Mouse (Mus musculus): ENCODE data around the gene Matk. TPM values are rescaled to one million over a fixed set of nuclear protein-coding genes. Genes with fewer than 3 reads are reported as not detected.

The Matk gene
- polyA plus RNA-seq, 1 experiment from 2014 or later = 0.66 TPM

GRCm38 (mm10) chr10:81266211-81267105 is 13.7 kb downstream of the Matk start, which contains the start of the genes Mrpl54 and Apba3:
Gene Mrpl54 (minus strand): TSS chr10:81266934.
Gene Apba3 (plus strand): TSS chr10:81266960.
- peak; percentile 89 for ATAC-seq
- peak within 1 kb of the TSS; percentile 54 for H3K4me3 ChIP-seq (ENCODE audit: low read depth, low read length)
- H3K27ac ChIP-seq (ENCODE audit: low read depth, low read length) = peak within 1 kb of the TSS; percentile 43; the same call in 1 of the 2 replicates
- peaks cover 39% of the 10 kb centered on the region for H3K36me3 ChIP-seq (ENCODE audit: control insufficient read depth, insufficient read depth)
- H3K4me2 ChIP-seq (replicated peaks; ENCODE audit: low read depth) = peak within 1 kb of the TSS; percentile 65
- H3K27me3 ChIP-seq (replicated peaks; ENCODE audit: control insufficient read depth, insufficient read depth, low read length) = no peaks in the 10 kb centered on the region
- under 1% methylated on average over 48 of the region's 48 CpGs for WGBS
- H3K9ac ChIP-seq (ENCODE audit: low read depth, low read length) = peak within 1 kb of the TSS; percentile 53
- H3K9me3 ChIP-seq (ENCODE audit: control insufficient read depth) = no peaks in the 10 kb centered on the region
- 0 out of 2 replicates have a peak, but pooled peaks cover 4% of the 10 kb centered on the region for H3K4me1 ChIP-seq (replicated peaks; ENCODE audit: control insufficient read depth, insufficient read depth, low read length)
- no peak for TF ChIP-seq CTCF (IDR thresholded peaks at IDR 0.05; ENCODE audit: low read depth)

GRCm38 (mm10) chr10:81268056-81268455 is 15.3 kb downstream of the Matk start:
- Histone ChIP-seq H3K4me3 (ENCODE audit: low read depth, low read length) (peak overlapping the region; percentile 49), H3K4me1 (replicated peaks; ENCODE audit: control insufficient read depth, insufficient read depth, low read length) (0 out of 2 replicates have a peak, but pooled peaks cover 4% of the 10 kb centered on the region), H3K27me3 (replicated peaks; ENCODE audit: control insufficient read depth, insufficient read depth, low read length) (no peaks in the 10 kb centered on the region), H3K27ac (ENCODE audit: low read depth, low read length) (peak overlapping the region; percentile 54), H3K9ac (ENCODE audit: low read depth, low read length) (peak overlapping the region; percentile 59), H3K9me3 (ENCODE audit: control insufficient read depth) (no peaks in the 10 kb centered on the region), H3K36me3 (ENCODE audit: control insufficient read depth, insufficient read depth) (peaks cover 48% of the 10 kb centered on the region), H3K4me2 (replicated peaks; ENCODE audit: low read depth) (peak overlapping the region; percentile 67)
- peak; percentile 47 for ATAC-seq
- TF ChIP-seq CTCF (IDR thresholded peaks at IDR 0.05; ENCODE audit: low read depth) = no peak
- 2% methylated on average over 23 of the region's 23 CpGs for WGBS

- H3K36me3 ChIP-seq (ENCODE audit: control insufficient read depth, insufficient read depth) = peaks cover 48% of the 10 kb centered on the region
- TF ChIP-seq CTCF (IDR thresholded peaks at IDR 0.05; ENCODE audit: low read depth) = no peak
- H3K9me3 ChIP-seq (ENCODE audit: control insufficient read depth) = no peaks in the 10 kb centered on the region
- H3K27me3 ChIP-seq (replicated peaks; ENCODE audit: control insufficient read depth, insufficient read depth, low read length) = no peaks in the 10 kb centered on the region
- 0 out of 2 replicates have a peak, but pooled peaks cover 4% of the 10 kb centered on the region for H3K4me1 ChIP-seq (replicated peaks; ENCODE audit: control insufficient read depth, insufficient read depth, low read length)
- H3K4me2 ChIP-seq (replicated peaks; ENCODE audit: low read depth) = peak overlapping the region; percentile 67
- WGBS = 75% methylated on average over 16 of the region's 16 CpGs
- peak overlapping the region; percentile 49 for H3K4me3 ChIP-seq (ENCODE audit: low read depth, low read length)
- ATAC-seq = no peak
- H3K27ac ChIP-seq (ENCODE audit: low read depth, low read length) = peak overlapping the region; percentile 54
- peak overlapping the region; percentile 59 for H3K9ac ChIP-seq (ENCODE audit: low read depth, low read length)
These were observed 16.1 kb downstream of the Matk start for GRCm38 (mm10) chr10:81268643-81269412.

- 84% methylated on average over 21 of the region's 21 CpGs for WGBS
- Histone ChIP-seq H3K27ac (ENCODE audit: low read depth, low read length) (no peak overlapping the region), H3K4me3 (ENCODE audit: low read depth, low read length) (no peak overlapping the region), H3K36me3 (ENCODE audit: control insufficient read depth, insufficient read depth) (peaks cover 61% of the 10 kb centered on the region), H3K4me1 (replicated peaks; ENCODE audit: control insufficient read depth, insufficient read depth, low read length) (0 out of 2 replicates have a peak, but pooled peaks cover 4% of the 10 kb centered on the region), H3K9me3 (ENCODE audit: control insufficient read depth) (no peaks in the 10 kb centered on the region), H3K4me2 (replicated peaks; ENCODE audit: low read depth) (0 out of 2 replicates have a peak overlapping the region, but pooled peaks have one; percentile 6), H3K9ac (ENCODE audit: low read depth, low read length) (no peak overlapping the region), H3K27me3 (replicated peaks; ENCODE audit: control insufficient read depth, insufficient read depth, low read length) (no peaks in the 10 kb centered on the region)
- TF ChIP-seq CTCF (IDR thresholded peaks at IDR 0.05; ENCODE audit: low read depth) = no peak
- ATAC-seq = no peak
These were observed 19.6 kb downstream of the Matk start for GRCm38 (mm10) chr10:81272356-81272755.

- H3K36me3 ChIP-seq (ENCODE audit: control insufficient read depth, insufficient read depth) = peaks cover 68% of the 10 kb centered on the region
- H3K4me2 ChIP-seq (replicated peaks; ENCODE audit: low read depth) = no peak overlapping the region
- no peak overlapping the region for H3K9ac ChIP-seq (ENCODE audit: low read depth, low read length)
- WGBS = 90% methylated on average over 19 of the region's 19 CpGs
- 0 out of 2 replicates have a peak, but pooled peaks cover 3% of the 10 kb centered on the region for H3K4me1 ChIP-seq (replicated peaks; ENCODE audit: control insufficient read depth, insufficient read depth, low read length)
- no peaks in the 10 kb centered on the region for H3K27me3 ChIP-seq (replicated peaks; ENCODE audit: control insufficient read depth, insufficient read depth, low read length)
- no peak for TF ChIP-seq CTCF (IDR thresholded peaks at IDR 0.05; ENCODE audit: low read depth)
- ATAC-seq = no peak
- H3K9me3 ChIP-seq (ENCODE audit: control insufficient read depth) = no peaks in the 10 kb centered on the region
- peak overlapping the region; percentile 28 for H3K27ac ChIP-seq (ENCODE audit: low read depth, low read length)
- H3K4me3 ChIP-seq (ENCODE audit: low read depth, low read length) = no peak overlapping the region
These were observed 21.1 kb downstream of the Matk start for GRCm38 (mm10) chr10:81273842-81274241.

- 0 out of 2 replicates have a peak, but pooled peaks have one; percentile 20 for TF ChIP-seq CTCF (IDR thresholded peaks at IDR 0.05; ENCODE audit: low read depth)
- Histone ChIP-seq H3K9ac (ENCODE audit: low read depth, low read length) (no peak overlapping the region), H3K27me3 (replicated peaks; ENCODE audit: control insufficient read depth, insufficient read depth, low read length) (no peaks in the 10 kb centered on the region), H3K36me3 (ENCODE audit: control insufficient read depth, insufficient read depth) (peaks cover 67% of the 10 kb centered on the region), H3K4me2 (replicated peaks; ENCODE audit: low read depth) (no peak overlapping the region), H3K4me1 (replicated peaks; ENCODE audit: control insufficient read depth, insufficient read depth, low read length) (no peaks in the 10 kb centered on the region), H3K9me3 (ENCODE audit: control insufficient read depth) (no peaks in the 10 kb centered on the region), H3K4me3 (ENCODE audit: low read depth, low read length) (no peak overlapping the region), H3K27ac (ENCODE audit: low read depth, low read length) (no peak overlapping the region)
- ATAC-seq = no peak
- whole genome bisulfite sequencing = 83% methylated on average over 22 of the region's 22 CpGs
These were observed 24.9 kb downstream of the Matk start for GRCm38 (mm10) chr10:81277676-81278075.

Data from intestine, postnatal 0 days (tissue).